Mouse (Mus musculus): ENCODE results near the gene Vash1. TPM values are rescaled to one million over a fixed set of nuclear protein-coding genes. Genes with fewer than 3 reads are reported as not detected.

The Vash1 gene
- polyA plus RNA-seq, 1 experiment: 15.2 TPM

GRCm38 (mm10) chr12:86651301-86651860 is 27.1 kb upstream of the Vash1 start:
- 97% methylated on average over 8 of the region's 8 CpGs for WGBS
- H3K4me3 ChIP-seq (replicated peaks; ENCODE audit: extremely low read depth, low read depth, low read length): no peak overlapping the region
- peaks cover 4% of the 10 kb centered on the region; the same call in 1 of the 2 replicates for H3K4me1 ChIP-seq (ENCODE audit: control insufficient read depth, insufficient read depth, low read length)
- DNase-seq: no peak
- TF ChIP-seq POLR2A (IDR thresholded peaks at IDR 0.05; ENCODE audit: borderline replicate concordance, extremely low read depth, low read depth, low read length) (no peak), CTCF (IDR thresholded peaks at IDR 0.05; ENCODE audit: insufficient read depth, low read length) (no peak)

DNA sequence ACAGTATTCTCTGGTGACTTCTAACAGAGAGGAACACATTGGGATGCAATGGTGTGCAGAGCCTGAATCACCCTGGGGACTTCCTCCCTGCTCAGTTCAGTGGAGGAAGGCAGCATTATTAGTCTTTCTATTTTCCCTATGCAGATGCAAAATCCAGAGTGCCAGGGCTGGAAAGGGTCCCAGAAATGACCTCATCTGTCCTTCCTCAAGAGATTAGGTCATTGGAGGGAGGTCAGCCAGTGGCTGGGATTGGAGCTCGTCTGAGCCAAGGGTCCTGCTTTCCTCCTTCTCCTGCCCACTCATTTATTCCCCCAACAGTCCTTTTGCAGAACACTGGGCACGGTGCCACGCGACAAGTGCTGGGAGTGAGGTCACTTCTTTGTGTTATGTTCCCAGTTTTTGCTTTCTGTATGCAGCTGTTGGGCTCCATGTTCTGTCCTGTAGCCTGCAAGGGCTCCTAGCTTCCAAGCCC is 25.9 kb upstream of the Vash1 start:
- peak; percentile 50 for DNase-seq
- Histone ChIP-seq H3K4me1 (ENCODE audit: control insufficient read depth, insufficient read depth, low read length) (peaks cover 4% of the 10 kb centered on the region; the same call in 1 of the 2 replicates), H3K4me3 (replicated peaks; ENCODE audit: extremely low read depth, low read depth, low read length) (no peak overlapping the region)
- no peak for TF ChIP-seq CTCF (IDR thresholded peaks at IDR 0.05; ENCODE audit: insufficient read depth, low read length)
- no peak for TF ChIP-seq POLR2A (IDR thresholded peaks at IDR 0.05; ENCODE audit: borderline replicate concordance, extremely low read depth, low read depth, low read length)
- WGBS: 19% methylated on average over 4 of the region's 4 CpGs

- Histone ChIP-seq H3K4me1 (ENCODE audit: control insufficient read depth, insufficient read depth, low read length) (no peaks in the 10 kb centered on the region), H3K4me3 (replicated peaks; ENCODE audit: extremely low read depth, low read depth, low read length) (no peak overlapping the region)
- TF ChIP-seq POLR2A (IDR thresholded peaks at IDR 0.05; ENCODE audit: borderline replicate concordance, extremely low read depth, low read depth, low read length) (no peak), CTCF (IDR thresholded peaks at IDR 0.05; ENCODE audit: insufficient read depth, low read length) (no peak)
- WGBS: 25% methylated on average over 6 of the region's 6 CpGs
- no peak for DNase-seq
These were observed 19.0 kb upstream of the Vash1 start for GRCm38 (mm10) chr12:86659447-86659968.

- no peak for DNase-seq
- 67% methylated on average over 2 of the region's 2 CpGs for WGBS
- Histone ChIP-seq H3K4me3 (replicated peaks; ENCODE audit: extremely low read depth, low read depth, low read length) (no peak overlapping the region), H3K4me1 (ENCODE audit: control insufficient read depth, insufficient read depth, low read length) (no peaks in the 10 kb centered on the region)
- no peak for TF ChIP-seq POLR2A (IDR thresholded peaks at IDR 0.05; ENCODE audit: borderline replicate concordance, extremely low read depth, low read depth, low read length)
- no peak for TF ChIP-seq CTCF (IDR thresholded peaks at IDR 0.05; ENCODE audit: insufficient read depth, low read length)
These were observed 18.0 kb upstream of the Vash1 start for GRCm38 (mm10) chr12:86660466-86660865.

- Histone ChIP-seq H3K4me3 (replicated peaks; ENCODE audit: extremely low read depth, low read depth, low read length) (no peak overlapping the region), H3K4me1 (ENCODE audit: control insufficient read depth, insufficient read depth, low read length) (no peaks in the 10 kb centered on the region)
- WGBS: 43% methylated on average over 3 of the region's 3 CpGs
- TF ChIP-seq CTCF (IDR thresholded peaks at IDR 0.05; ENCODE audit: insufficient read depth, low read length) (no peak), POLR2A (IDR thresholded peaks at IDR 0.05; ENCODE audit: borderline replicate concordance, extremely low read depth, low read depth, low read length) (no peak)
- DNase-seq: no peak
These were observed 12.8 kb upstream of the Vash1 start for GRCm38 (mm10) chr12:86665656-86666055.

- no peak for DNase-seq
- H3K4me1 ChIP-seq (ENCODE audit: control insufficient read depth, insufficient read depth, low read length): no peaks in the 10 kb centered on the region
- H3K4me3 ChIP-seq (replicated peaks; ENCODE audit: extremely low read depth, low read depth, low read length): no peak overlapping the region
- WGBS: 90% methylated on average over 2 of the region's 2 CpGs
- no peak for TF ChIP-seq CTCF (IDR thresholded peaks at IDR 0.05; ENCODE audit: insufficient read depth, low read length)
- no peak for TF ChIP-seq POLR2A (IDR thresholded peaks at IDR 0.05; ENCODE audit: borderline replicate concordance, extremely low read depth, low read depth, low read length)
These were observed 10.1 kb upstream of the Vash1 start for GRCm38 (mm10) chr12:86668404-86668803.

- 89% methylated on average over 4 of the region's 4 CpGs for WGBS
- H3K4me1 ChIP-seq (ENCODE audit: control insufficient read depth, insufficient read depth, low read length): no peaks in the 10 kb centered on the region
- DNase-seq: no peak
These were observed 6.4 kb upstream of the Vash1 start for GRCm38 (mm10) chr12:86672105-86672504.

GRCm38 (mm10) chr12:86672507-86672906 is 6.0 kb upstream of the Vash1 start:
- WGBS: 76% methylated on average over 5 of the region's 5 CpGs
- TF ChIP-seq CTCF (IDR thresholded peaks at IDR 0.05; ENCODE audit: insufficient read depth, low read length) (no peak), POLR2A (IDR thresholded peaks at IDR 0.05; ENCODE audit: borderline replicate concordance, extremely low read depth, low read depth, low read length) (no peak)

More at GRCm38 (mm10) chr12:86672105-86672504, 6.4 kb upstream of the Vash1 start:
- no peak overlapping the region for H3K4me3 ChIP-seq (replicated peaks; ENCODE audit: extremely low read depth, low read depth, low read length)
- TF ChIP-seq CTCF (IDR thresholded peaks at IDR 0.05; ENCODE audit: insufficient read depth, low read length) (no peak), POLR2A (IDR thresholded peaks at IDR 0.05; ENCODE audit: borderline replicate concordance, extremely low read depth, low read depth, low read length) (no peak)

DNA sequence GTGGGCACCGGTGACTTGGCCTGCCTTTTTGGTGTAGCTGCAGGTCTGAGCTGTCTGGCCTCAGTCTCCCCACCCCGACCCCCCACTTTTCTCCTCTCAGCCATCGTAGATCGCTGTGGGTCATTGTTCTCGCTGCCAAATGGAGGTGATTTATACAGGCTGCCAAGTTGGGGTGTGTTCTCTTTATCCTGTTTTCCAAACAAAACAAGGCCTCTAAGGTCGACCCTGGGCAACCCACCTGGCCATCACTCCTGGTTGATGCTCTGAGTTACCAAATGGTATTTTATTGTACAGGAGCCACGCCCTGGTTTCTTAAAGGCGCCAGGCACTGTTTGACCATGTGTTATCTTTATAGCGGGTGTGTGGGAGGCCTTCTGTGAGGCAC is 1.0 kb downstream of the Vash1 start:
- Histone ChIP-seq H3K4me3 (replicated peaks; ENCODE audit: extremely low read depth, low read depth, low read length) (peak overlapping the region; percentile 92), H3K4me1 (ENCODE audit: control insufficient read depth, insufficient read depth, low read length) (no peaks in the 10 kb centered on the region)
- no peak for DNase-seq
- 5% methylated on average over 9 of the region's 9 CpGs for WGBS
- TF ChIP-seq POLR2A (IDR thresholded peaks at IDR 0.05; ENCODE audit: borderline replicate concordance, extremely low read depth, low read depth, low read length) (no peak), CTCF (IDR thresholded peaks at IDR 0.05; ENCODE audit: insufficient read depth, low read length) (no peak)

More at GRCm38 (mm10) chr12:86672507-86672906, 6.0 kb upstream of the Vash1 start:
- no peak for DNase-seq
- no peak overlapping the region for H3K4me3 ChIP-seq (replicated peaks; ENCODE audit: extremely low read depth, low read depth, low read length)
- H3K4me1 ChIP-seq (ENCODE audit: control insufficient read depth, insufficient read depth, low read length): no peaks in the 10 kb centered on the region

GRCm38 (mm10) chr12:86679991-86680491 is 1.5 kb downstream of the Vash1 start:
- DNase-seq: no peak
- TF ChIP-seq CTCF (IDR thresholded peaks at IDR 0.05; ENCODE audit: insufficient read depth, low read length) (no peak), POLR2A (IDR thresholded peaks at IDR 0.05; ENCODE audit: borderline replicate concordance, extremely low read depth, low read depth, low read length) (no peak)
- 24% methylated on average over 12 of the region's 12 CpGs for WGBS
- Histone ChIP-seq H3K4me1 (ENCODE audit: control insufficient read depth, insufficient read depth, low read length) (no peaks in the 10 kb centered on the region), H3K4me3 (replicated peaks; ENCODE audit: extremely low read depth, low read depth, low read length) (no peak overlapping the region)

Data from lung, adult 2 months (tissue).